Mouse (Mus musculus) brain, embryonic 14.5 days (tissue): ENCODE measurements around the gene Cntnap1.

Source experiments
- CTCF ChIP-seq: fragments of 200-500 bp; IDR thresholded peaks from 2 replicates; pipeline ENCODE4 v1.5.1; 2012; ENCODE audit warnings: inconsistent platforms, mild to moderate bottlenecking, moderate library complexity, borderline replicate concordance; ENCODE audit not compliant: insufficient read depth, insufficient read length; ENCODE audit errors: extremely low read depth
- POLR2A ChIP-seq: fragments of 200-500 bp; IDR thresholded peaks from 2 replicates; pipeline ENCODE4 v1.6.1; 2012; ENCODE audit warnings: mild to moderate bottlenecking, inconsistent platforms, borderline replicate concordance; ENCODE audit not compliant: poor library complexity, insufficient read depth, insufficient read length, severe bottlenecking; ENCODE audit errors: extremely low read depth

- no peak for TF ChIP-seq CTCF
- TF ChIP-seq POLR2A: no peak
Measured at GRCm38 (mm10) chr11:101163476-101164350, 6.6 kb upstream of the Cntnap1 start.
